Mouse (Mus musculus): Measurements from ENCODE around the gene Bcl7c.
"Not testable (repeated sequence)": the region's sequence is repeated elsewhere in the genome, so short reads cannot be mapped to it uniquely, and the experiment has no call there.

The Bcl7c gene

DNA sequence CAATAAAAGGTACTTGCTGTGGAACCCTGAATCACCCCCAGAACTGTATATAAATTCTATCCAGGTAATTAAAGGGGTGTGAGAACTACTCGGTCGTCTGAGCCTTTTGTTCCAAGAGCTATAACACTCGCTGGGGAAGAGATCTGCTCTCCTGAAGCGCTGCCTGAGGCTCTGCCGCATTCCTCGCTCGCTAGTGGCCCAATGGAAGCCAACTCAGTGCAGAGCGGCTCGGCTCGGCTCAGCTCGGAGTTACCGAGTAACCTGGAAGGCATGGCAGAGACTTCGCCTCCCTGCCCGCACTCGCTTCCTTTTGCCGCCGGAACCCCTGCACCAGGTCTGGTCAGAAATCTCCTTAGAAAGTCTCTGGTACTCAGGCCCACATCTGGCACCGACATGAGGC lies 56.7 kb downstream of the Bcl7c start:
- in situ Hi-C loops (cut with MboI; ENCODE audit: low sequenced_read_pairs) = loop anchor here (25.0 kb wide), 2 partner anchors 540 to 915 kb away; partner anchors contain the start of gene Qprt

DNA sequence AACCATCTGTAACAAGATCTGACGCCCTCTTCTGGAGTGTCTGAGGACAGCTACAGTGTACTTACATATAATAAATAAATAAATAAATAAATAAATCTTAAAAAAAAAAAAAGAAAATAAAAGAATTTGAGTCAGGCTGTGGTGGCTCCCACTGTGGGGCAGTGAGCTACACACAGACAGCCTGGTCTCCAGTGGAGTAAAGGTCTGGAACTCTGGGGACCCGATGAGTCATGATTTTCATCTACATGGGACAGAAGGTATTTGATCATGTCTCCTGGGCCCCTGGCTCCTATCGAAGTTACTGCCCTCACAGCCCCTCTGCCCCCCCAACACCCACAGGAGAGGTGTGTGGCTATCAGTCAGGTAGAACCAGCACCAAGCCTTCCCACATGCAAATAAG lies 57.1 kb downstream of the Bcl7c start:
- in situ Hi-C loops (cut with MboI; ENCODE audit: low sequenced_read_pairs) = loop anchor here (25.0 kb wide), 2 partner anchors 539 to 914 kb away; partner anchors contain the start of gene Qprt

DNA sequence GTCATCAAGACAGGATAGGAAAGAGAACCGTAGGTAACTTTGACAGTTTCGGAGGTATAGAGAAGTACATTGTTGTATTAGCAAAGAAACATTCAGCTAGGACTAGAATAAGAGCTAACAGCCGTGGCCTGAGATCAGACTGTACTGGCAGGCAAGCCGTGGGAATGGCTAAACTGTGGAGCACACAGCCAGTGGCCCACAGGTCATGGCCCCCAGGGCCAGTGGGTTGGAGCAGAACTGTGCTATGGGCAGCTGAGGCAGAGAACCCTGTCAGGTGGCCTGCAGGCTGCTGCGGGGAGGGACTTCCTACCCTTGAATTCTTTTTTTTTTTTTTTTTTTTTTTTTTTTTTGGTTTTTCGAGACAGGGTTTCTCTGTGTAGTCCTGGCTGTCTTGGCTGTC lies 59.5 kb downstream of the Bcl7c start:
- in situ Hi-C loops (cut with MboI; ENCODE audit: low sequenced_read_pairs) = no loop called here

DNA sequence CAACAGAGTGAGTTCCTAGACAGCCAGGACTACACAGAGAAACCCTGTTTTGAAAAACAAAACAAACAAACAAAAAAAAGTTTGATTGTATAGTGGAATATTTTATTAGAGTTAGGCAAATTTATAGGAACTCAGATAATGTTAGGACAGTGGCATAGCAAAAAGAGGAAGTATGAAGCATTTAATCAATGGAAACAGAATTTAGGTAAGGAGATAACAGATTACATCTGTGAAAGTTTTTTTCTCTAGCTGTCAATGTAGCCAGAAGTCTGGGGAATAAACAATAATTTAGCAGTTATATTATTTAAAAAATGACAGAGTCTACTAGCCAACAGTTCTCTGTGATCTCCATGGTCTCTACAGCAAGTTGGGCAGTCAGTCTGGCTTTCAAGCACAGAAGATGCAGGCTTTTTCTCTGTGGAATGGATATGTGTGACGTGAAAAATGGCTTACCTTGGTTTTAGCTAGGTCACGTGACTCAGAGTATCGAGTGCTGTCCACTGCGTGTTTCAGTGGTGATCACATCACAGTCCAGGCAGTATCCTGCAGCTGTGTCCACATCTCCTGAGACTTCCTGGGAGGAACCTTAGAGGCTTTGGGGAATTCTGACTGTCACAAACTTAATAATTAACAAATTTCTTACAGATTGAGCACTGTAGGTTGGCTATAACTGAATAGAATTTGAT lies 60.1 kb downstream of the Bcl7c start:
- in situ Hi-C loops (cut with MboI; ENCODE audit: low sequenced_read_pairs) = no loop called here

DNA sequence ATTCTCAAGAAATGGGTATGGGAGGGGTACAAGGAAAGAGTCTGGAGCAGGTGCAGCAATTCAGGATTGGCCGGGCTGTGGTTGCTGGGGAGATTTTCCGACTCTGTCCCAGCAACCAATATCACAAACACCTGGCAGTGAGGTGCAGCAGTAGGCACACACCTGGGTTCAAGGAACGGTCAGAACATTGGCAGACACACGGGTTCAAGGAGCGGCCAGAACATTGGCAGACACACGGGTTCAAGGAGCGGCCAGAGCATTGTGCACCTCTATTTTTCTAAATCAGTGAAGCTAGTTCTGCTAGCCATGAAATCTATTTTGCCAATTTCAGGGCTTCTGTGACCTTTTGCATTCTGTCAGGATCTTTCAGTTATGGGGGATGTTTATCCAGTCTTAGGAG lies 61.2 kb downstream of the Bcl7c start:
- in situ Hi-C loops (cut with MboI; ENCODE audit: low sequenced_read_pairs) = not testable (repeated sequence)

DNA sequence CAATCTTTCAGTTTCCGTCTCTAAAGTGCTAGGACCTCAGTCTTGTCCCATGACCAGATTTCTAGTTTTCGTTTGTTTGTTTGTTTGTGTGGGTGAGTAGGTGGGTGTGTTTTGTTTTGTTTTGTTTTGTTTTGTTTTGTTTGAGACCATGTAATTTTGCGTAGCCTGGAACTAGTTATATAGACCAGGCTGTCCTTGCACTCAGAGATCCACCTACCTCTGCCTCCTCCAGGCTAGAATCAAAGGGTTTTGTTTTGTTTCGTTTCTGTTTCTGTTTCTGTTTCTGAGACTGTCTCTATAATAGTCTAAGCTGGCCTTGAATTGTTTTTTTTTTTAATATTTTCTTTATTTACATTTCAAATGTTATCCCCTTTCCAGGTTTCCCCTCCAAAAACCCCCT lies 62.4 kb downstream of the Bcl7c start:
- in situ Hi-C loops (cut with MboI; ENCODE audit: low sequenced_read_pairs) = no loop called here

DNA sequence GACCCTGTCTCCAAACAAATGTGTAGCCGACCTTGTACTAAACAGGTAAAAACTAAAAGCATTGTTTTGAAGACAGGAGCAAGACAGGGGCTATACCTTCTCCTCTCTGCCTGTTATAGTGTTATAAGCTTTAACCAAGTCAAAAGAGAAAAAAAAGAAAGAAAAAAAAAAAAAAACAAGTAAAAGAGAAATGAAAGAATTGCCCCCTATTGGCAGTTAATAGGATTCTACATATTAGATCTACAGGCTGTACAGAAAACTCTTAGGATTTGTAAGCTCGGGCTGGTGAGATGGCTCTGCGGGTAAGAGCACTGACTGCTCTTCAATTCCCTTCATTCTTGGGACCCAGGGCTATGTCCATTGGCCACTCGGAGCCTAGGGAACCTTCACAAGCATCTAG lies 66.5 kb downstream of the Bcl7c start:
- in situ Hi-C loops (cut with MboI; ENCODE audit: low sequenced_read_pairs) = no loop called here

DNA sequence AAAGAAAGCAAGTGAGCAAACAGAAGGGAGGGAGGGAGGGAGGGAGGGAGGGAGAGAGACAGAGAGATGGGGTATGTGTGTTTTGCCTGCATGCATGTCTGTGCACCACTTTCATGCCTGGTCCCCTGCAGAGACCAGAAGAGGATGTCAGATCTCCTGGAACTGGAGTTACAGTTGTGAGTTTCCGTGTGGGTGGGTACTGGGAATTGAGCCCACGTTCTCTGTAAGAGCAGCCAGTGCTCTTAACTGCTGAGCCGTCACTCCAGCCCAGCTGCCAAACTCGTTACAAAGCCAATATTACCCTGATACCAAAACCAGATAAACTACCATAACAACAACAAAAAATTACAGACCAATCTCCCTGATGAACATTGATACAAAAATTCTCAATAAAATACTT lies 67.5 kb downstream of the Bcl7c start:
- in situ Hi-C loops (cut with MboI; ENCODE audit: low sequenced_read_pairs) = no loop called here

DNA sequence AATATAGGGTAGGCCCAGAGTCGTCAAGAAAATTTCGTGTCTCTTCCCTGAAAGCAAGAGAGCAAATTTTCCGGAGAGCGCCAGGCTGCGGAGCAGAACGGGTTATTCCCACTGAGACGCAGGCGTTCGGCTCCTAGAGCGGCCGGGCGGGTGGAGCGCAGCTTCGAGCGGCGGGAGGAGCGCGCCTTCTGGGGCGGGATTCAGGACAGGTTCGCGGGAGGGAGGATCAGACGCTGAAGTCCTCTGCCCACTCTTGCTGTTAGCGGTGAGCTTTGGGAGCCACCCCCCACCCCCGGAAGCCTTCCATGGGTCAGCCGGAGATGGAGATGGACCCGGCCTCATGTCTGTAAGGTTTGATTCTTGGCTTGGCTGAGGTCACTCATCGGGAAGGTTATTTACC lies 71.8 kb downstream of the Bcl7c start:
- in situ Hi-C loops (cut with MboI; ENCODE audit: low sequenced_read_pairs) = no loop called here

DNA sequence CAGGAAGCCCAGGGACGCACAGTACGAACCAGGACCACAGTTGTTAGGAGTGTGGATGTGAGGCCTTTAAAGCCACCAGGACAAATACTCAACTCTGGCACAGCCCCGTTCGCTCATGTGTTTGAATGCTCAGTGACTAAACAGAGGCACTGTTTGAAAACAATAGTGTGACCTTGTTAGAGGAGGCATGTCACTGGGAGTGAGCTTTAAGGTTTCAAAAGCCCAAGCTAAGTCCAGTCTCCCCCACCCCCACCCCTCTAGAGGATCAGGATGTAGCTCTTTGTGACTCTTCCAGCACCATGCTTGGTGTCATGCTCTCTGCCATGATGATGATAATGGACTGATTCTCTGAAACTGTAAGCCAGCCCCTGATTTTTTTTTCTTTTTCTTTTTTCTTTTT lies 77.3 kb downstream of the Bcl7c start:
- in situ Hi-C loops (cut with MboI; ENCODE audit: low sequenced_read_pairs) = no loop called here

DNA sequence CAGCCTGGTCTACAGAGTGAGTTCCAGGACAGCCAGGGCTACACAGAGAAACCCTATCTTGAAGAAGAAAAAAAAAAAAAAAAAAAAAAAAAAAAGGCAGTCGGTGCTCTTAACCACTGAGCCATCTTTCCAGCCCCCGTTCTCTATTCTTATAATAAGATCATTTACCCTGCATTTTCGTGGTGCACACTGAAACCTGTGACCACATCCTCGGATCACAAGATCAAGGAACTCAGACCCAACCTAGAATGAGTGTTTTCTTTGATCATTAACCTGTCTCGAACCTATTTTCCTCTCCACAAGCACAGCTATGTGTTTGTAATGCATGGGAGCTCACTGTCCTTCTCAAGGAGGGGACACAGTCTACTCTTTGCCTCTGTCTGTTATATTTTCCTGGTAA lies 80.1 kb downstream of the Bcl7c start:
- in situ Hi-C loops (cut with MboI; ENCODE audit: low sequenced_read_pairs) = no loop called here

DNA sequence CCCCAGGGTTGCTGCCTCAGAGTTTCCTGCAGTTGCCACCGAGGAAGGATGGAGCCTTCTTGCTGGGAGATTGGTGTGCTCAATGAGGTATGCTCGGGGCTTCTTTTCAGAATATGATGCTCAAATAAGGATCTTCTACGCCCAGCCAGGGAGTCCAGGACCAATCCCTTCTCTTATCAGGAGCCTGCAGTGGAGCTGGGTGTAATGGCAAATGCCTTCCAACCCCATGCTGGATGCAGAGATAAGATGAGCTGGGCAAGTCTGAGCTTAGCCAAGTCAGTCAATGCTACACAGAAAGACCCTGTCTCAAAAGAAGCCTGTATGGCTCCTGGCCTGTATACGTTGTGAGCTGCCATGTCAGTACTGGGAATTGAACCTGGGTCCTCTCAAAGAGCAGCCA lies 82.3 kb downstream of the Bcl7c start:
- in situ Hi-C loops (cut with MboI; ENCODE audit: low sequenced_read_pairs) = no loop called here

DNA sequence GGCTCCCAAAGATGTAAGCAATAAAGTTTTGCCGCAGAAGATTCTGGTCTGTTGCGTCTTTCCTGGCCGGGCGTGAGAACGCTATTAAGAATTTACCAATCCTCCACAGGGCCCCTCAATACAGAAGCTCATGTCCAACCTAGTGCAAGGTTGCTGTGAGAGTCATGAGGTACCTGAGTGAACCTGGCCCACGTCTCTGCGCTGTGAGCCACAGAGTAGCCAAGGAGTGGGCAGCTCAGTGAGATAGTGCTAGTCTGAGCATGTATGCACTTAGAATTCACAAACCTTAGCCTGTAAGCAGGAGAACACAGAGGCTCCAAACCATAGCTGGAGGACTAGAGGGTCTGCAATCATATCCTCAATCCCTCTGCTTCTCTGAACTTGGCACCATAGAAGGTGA lies 82.7 kb downstream of the Bcl7c start:
- in situ Hi-C loops (cut with MboI; ENCODE audit: low sequenced_read_pairs) = no loop called here

DNA sequence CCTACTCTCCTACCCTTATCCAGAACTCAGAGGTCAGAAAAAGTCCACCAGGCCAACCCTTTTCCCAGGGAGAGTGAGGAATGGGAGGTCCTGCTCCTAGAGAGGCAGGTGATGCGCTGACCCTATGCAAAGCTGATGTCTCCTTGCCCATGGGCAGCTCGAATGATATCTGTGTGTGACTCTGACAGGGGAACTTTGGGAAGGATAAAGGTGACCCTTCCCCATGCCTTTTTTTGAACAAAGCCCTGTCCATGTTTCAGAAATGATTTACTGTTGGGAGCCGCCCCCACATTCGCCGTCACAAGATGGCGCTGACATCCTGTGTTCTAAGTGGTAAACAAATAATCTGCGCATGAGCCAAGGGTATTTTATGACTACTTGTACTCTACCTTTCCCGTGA lies 90.3 kb downstream of the Bcl7c start:
- in situ Hi-C loops (cut with MboI; ENCODE audit: low sequenced_read_pairs) = not testable (repeated sequence)

DNA sequence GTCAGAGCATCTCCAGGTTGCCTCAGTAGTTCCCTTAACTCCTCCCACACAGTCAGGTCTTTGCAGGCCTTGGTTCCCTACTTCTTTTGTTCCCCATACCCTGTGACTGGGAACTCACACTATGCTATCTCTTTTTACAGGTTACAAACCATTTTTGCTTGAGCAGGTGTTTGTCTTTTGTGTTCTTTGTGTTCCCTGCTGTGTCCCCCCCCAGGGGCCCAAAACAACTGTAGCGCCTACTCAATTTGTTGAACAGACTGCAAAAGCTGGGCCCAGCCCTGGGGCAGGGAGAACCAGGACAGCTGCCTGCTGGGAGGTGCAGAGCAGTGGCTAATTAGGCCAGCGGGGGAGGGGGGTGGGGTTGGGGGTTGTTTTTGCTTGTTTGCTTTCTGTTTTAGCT lies 90.8 kb downstream of the Bcl7c start:
- in situ Hi-C loops (cut with MboI; ENCODE audit: low sequenced_read_pairs) = no loop called here

DNA sequence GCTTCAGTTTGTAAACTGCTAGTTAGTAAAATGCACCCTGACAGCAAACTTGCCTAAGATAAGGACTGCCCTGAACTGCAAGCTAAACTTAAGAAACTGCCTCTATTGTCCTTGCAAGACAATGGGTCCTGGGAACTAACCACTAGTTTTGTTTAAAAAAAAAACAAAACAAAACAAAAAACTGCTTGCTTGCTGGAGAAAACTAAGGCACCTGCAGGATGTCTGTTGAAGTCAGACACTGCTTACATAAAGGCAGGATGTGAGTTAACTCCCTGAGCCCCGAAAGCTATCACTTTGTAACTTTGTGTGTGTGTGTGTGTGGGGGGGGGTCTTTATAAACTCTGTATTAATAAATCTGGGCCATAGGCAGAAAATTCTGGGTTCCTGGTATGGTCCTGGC lies 91.9 kb downstream of the Bcl7c start:
- in situ Hi-C loops (cut with MboI; ENCODE audit: low sequenced_read_pairs) = no loop called here

DNA sequence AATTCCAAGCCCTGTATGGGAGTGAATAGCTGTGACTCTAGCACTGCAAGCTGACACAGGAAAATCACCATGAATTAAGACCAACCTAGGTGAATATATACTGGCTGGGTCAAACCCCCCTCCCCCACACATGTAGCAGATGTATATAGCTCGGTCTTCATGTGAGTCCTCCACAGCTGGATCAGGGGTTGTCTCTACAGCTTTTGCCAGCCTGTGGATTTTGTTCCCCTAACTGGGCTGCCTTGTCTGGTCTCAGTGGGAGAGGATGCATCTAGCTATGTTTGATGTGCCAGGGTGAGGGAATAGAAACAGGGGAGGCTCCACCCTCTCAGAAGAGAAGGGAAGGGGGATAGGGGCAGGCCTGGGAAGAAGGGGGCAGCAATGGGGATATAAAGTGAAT lies 92.4 kb downstream of the Bcl7c start:
- in situ Hi-C loops (cut with MboI; ENCODE audit: low sequenced_read_pairs) = no loop called here

DNA sequence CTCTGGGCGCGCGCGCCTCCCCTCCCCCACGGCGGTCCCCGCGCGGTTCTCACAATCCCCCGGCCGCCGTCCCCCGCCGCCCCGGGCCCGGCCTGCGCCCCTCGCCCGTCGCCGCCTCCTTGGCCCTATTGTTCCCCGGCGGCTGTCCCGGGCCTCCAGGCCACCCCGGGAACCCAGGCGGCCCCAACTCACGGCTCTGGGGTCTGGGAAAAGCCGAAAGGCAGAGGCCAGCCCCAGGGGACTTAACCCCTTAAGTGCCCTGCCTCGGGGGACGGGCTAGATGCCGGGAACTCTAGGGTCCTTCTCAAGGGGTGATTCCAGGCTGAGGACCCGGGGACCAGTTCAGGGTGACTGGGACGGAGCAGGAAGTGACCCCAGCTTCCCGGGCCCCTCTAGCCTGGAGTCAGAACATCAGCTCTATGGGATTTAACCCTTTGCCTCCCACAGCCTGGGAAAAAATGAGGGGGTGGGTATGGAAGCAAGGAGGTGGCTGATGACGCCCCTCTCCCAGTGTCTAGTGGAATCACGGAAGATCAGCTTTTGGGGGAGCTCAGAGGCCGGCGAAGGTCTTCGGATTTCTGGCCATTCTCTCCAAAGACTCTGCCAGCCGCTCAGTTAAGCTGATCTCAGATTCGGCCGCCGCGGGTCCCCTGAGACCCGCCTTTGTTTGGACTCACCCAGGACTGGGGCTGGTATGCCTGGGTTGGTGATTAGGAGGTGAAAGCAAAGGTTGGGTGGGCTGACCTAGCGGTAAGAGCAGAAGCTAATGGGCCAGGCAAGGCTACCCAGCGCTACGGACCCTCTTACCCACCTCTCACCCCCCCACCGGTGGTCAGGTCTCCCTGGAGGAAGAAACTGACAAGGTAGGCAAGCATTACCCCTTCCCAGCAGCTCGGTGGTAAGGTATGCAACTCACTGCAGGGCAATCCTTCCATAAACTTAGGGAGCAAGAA lies 93.6 kb downstream of the Bcl7c start, which contains the start of gene Zfp629:
TSS of gene Zfp629 (minus strand) at position 907 of the 953 bp plus-strand sequence.
- in situ Hi-C loops (cut with MboI; ENCODE audit: low sequenced_read_pairs) = no loop called here

DNA sequence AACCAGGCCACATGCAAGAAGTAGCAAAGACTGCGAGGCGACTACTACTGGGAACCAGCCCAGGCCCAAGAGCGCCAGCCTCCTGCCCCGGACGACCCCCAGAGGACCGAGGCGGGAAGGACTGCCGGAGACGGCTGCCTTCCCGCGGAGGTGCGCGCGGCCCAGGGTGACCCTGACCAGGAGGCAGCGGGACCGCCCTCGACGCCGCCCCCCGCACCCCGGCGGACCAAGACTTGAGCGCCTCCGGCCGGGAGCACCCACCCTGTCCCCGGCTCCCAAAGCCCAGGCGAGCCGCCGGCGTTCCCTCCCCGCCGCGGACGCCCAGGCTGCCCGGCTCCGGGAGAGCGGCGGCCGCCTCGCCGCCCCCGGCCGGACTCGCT lies 94.2 kb downstream of the Bcl7c start:
- in situ Hi-C loops (cut with MboI; ENCODE audit: low sequenced_read_pairs) = no loop called here

DNA sequence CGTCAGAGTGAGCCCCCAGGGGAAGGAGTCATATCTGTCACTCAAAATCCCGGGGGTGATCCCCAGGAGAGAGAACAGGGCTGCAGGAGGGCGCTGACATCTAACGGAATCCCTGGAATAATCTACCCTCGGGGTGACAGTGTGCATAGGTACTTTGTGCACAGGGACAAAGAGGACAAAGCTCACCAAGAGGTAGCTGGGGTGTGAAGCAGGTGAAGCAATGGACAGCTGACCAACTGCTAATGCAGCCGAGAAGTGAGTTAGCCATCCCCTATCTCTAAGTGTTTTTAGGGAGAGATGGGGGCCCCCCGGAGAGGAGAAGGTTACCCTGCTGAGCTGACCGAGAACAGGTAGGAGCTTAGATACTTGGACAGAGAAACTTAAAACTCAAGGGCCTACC lies 94.6 kb downstream of the Bcl7c start:
- in situ Hi-C loops (cut with MboI; ENCODE audit: low sequenced_read_pairs) = no loop called here

DNA sequence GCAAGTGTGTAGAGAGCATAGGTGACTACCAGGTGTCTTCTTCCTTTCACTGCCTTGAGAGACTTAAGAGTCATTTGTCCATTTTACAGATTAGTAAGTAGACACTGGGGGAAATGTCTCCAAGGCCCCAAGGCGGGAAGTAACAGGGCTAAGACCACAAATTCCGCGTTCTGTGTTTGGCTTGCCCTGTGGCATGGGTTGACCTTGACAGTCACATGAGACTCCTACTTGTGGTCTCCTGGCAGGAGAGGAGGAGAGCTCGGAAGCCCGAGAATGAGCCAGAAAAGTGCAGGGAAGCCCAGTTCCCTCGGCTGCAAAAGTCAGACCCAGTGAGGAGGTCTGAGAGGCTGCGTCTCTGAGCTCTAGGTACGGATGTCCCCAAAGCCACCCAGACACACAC lies 95.2 kb downstream of the Bcl7c start:
- in situ Hi-C loops (cut with MboI; ENCODE audit: low sequenced_read_pairs) = no loop called here

DNA sequence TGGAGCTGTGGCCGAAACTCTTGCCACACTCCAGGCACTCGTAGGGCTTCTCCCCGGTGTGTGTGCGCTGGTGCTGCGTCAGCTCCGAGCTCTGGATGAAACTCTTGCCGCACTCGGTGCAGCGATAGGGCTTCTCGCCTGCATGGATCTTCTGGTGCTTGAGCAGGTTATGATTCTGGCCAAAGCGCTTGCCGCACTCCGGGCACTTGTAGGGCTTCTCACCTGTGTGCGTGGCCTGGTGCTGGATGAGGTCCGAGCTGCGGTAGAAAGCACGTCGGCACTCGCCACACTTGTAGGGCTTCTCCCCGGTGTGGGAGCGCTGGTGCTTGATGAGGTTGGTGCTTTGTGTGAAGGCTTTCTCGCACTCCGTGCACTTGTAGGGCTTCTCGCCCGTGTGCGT lies 97.2 kb downstream of the Bcl7c start:
- in situ Hi-C loops (cut with MboI; ENCODE audit: low sequenced_read_pairs) = no loop called here

Data from CH12F3 (cell line).